Mouse (Mus musculus) kidney, adult 18-20 months (tissue): ENCODE data around the gene Clec4n.
"Not testable (repeated sequence)": the region's sequence is repeated elsewhere in the genome, so short reads cannot be mapped to it uniquely, and the experiment has no call there.

Experiments used
- DNase-seq: peaks from one replicate; pipeline ENCODE4 v3.0.0; 2021

Gene Clec4n

GRCm38 (mm10) chr6:123292751-123293400 is 63.2 kb downstream of the Clec4n start:
- DNase-seq = no peak

DNA sequence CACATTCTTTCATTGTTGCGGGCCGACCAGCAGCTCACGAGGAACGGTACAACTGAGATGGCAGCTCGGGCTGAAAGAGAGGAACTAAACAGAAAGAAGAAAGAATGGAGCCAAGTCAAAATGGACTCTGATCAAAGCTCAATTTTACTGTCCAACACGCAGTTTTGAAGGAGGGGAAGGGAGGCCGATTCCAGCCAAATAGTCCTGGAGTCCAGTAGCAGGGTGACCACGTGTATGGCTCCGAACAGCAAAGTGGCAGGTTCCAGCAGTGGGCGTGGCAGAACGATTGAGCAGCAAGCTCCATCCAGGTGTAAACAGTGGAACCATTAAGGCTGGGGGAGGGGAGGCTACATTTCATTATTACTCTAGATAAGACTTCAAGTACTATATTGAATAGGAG is 63.9 kb downstream of the Clec4n start:
- DNase-seq = not testable (repeated sequence)
